Mouse (Mus musculus) ES-E14 (cell line): ENCODE measurements around the gene Gm49358.

Source experiments
- CHD2 ChIP-seq: IDR thresholded peaks from 2 replicates; pipeline ENCODE4 v1.6.1; 2014; ENCODE audit warnings: mild to moderate bottlenecking, low read depth, low read length, inconsistent platforms
- HCFC1 ChIP-seq: IDR thresholded peaks from 2 replicates; pipeline ENCODE4 v1.6.1; 2012; ENCODE audit warnings: low read length, inconsistent platforms, borderline replicate concordance; ENCODE audit not compliant: insufficient read depth
- ZC3H11A ChIP-seq: IDR thresholded peaks from 2 replicates; pipeline ENCODE4 v1.6.1; 2012; ENCODE audit warnings: low read depth, mild to moderate bottlenecking, inconsistent platforms, low read length, borderline replicate concordance
- ZNF384 ChIP-seq: IDR thresholded peaks from 2 replicates; pipeline ENCODE4 v1.6.1; 2012; ENCODE audit warnings: low read depth, low read length, inconsistent platforms

GRCm38 (mm10) chr10:86783561-86783960 is 19.8 kb downstream of the Gm49358 start:
- no peak for TF ChIP-seq CHD2
- no peak for TF ChIP-seq ZNF384
- no peak for TF ChIP-seq ZC3H11A
- no peak for TF ChIP-seq HCFC1
